Mouse (Mus musculus) megakaryocyte-erythroid progenitor cell, adult 5-6 weeks (primary cell): ENCODE data around the gene Skiv2l. TPM values are rescaled to one million over a fixed set of nuclear protein-coding genes. Genes with fewer than 3 reads are reported as not detected.

ENCODE experiments used
- ATAC-seq: replicated peaks from 2 replicates; pipeline ENCODE4 v1.8.0; 2016; ENCODE audit warnings: mild to moderate bottlenecking, inconsistent platforms; ENCODE audit not compliant: severe bottlenecking, poor library complexity, low FRiP score, low TSS enrichment
- total RNA-seq, 2 experiments: library from RNA; stranded (forward) in 1 of 2; stranded (reverse) in 1 of 2; fragments of 200-1000, 215-1000 nt in 1 of 2; fragments of >200 nt in 1 of 2; fragmentation: Nextera tagmentation in 1 of 2; gene quantifications; 2 replicates each; pipeline ENCODE4 v1.2.3; 2014 to 2017

Gene Skiv2l
- total RNA-seq, 2 experiments from 2014 or later: 21.0 to 64.6 TPM

DNA sequence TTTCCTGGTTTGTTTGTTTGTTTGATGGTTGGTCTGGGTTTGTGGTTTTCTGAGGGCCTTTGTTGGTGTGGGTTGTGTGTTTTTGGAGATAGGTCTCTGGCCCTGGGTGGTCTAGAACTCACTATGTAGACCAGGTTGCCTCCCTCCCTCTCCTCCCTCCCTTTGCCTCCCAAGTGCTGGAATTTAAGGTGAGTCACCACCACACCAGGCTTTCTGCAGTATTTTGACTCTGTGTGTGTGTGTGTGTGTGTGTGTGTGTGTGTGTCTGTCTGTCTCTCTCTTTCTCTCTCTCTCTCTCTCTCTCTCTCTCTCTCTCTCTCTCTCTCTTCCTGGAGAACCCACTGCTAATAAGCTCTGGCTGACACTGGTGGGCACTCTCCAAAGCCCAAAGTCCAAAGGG is 31.2 kb upstream of the Skiv2l start:
- ATAC-seq: no peak

GRCm38 (mm10) chr17:34879336-34879879 is 29.4 kb upstream of the Skiv2l start, which contains the start of gene Zbtb12:
Zbtb12 (plus strand) TSS chr17:34879483.
- ATAC-seq: no peak

GRCm38 (mm10) chr17:34874321-34874720 is 24.3 kb upstream of the Skiv2l start:
- no peak for ATAC-seq

- no peak for ATAC-seq
These were observed 16.0 kb upstream of the Skiv2l start for GRCm38 (mm10) chr17:34865981-34866380.

DNA sequence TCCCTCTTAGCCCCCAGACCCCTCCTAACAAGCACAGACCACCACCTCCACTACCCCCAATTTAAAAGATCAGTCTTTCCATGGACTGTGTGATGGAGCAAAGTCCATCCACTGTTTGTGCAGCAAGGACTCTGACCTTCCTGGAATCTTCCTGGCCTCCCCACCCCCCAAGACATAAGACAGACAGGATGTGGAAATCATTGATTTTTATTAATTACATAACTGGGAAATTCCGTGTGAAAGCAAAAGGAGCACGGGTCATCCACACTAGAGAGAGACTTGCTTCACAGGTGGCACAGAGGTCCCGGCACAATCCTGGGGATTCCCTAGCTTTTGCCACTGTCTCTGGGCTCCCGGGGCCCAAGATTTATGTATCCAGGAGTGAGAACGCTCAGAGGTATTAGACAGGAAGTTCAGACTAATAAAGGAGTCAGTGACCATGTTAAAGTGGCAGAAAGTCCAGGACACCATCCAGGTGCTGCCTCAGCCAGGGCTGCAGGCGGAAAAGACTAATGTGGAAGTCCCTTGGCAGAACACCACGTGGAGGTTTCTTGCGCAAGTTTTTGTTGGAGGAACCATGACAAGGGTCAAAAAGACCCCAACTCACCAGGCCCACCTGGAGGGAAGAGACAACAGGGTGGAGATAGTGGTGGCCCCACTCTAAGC is 12.5 kb upstream of the Skiv2l start, which contains the start of gene Cfb:
TSS of gene Cfb (minus strand) at position 103 of the 666 bp plus-strand sequence.
- no peak for ATAC-seq

GRCm38 (mm10) chr17:34861704-34862415 is 11.8 kb upstream of the Skiv2l start:
- no peak for ATAC-seq

GRCm38 (mm10) chr17:34860514-34860913 is 10.5 kb upstream of the Skiv2l start:
- no peak for ATAC-seq

- ATAC-seq: no peak
These were observed 8.7 kb upstream of the Skiv2l start for GRCm38 (mm10) chr17:34858670-34859069.

GRCm38 (mm10) chr17:34855825-34856224 is 5.8 kb upstream of the Skiv2l start:
- ATAC-seq: peak; percentile 42; the same call in 1 of the 2 replicates

DNA sequence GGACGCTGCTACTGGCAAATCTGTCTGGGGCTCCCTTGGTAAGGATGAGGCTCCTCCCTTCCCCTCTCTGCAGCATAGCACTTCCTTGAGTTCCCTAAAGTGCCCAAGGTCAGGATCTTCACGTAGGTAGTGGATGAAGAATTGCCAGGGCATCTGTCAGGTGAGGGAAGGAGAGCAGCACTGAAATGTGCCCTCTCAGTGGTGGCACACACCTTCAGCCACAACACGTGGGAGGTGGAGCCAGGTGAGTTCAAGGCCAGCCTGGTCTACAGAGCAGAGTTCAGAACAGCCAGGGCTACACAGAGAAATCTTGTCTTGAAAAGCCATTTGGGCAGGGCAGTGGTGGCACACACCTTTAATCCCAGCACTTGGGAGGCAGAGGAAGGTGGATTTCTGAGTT is 4.8 kb upstream of the Skiv2l start:
- no peak for ATAC-seq

GRCm38 (mm10) chr17:34853511-34853910 is 3.5 kb upstream of the Skiv2l start:
- ATAC-seq: no peak

- peak; percentile 5; the same call in 1 of the 2 replicates for ATAC-seq
These were observed 611 bp upstream of the Skiv2l start for GRCm38 (mm10) chr17:34850517-34851125.

- no peak for ATAC-seq
These were observed 2.4 kb downstream of the Skiv2l start for GRCm38 (mm10) chr17:34847615-34848014.

DNA sequence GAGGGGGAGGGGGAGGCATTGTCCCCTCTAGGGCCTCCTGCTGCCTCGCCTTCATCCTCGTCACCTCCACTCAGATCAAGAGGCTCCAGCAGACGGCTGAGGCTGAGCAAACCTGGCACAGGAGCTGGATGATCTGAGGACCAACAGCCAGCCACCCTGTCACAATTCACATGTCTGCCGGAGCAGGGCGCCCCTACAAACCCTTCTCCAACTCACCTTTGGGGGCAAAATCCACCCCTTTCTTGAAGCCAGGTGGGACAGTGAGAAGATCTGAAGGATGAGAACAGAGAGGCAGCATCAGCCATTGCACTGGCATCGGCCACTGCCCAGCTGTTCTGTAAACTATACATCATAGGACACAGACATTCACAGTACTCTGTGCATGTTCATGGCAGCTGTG is 2.8 kb downstream of the Skiv2l start:
- no peak for ATAC-seq

- no peak for ATAC-seq
These were observed 5.1 kb downstream of the Skiv2l start for GRCm38 (mm10) chr17:34844884-34845283.

DNA sequence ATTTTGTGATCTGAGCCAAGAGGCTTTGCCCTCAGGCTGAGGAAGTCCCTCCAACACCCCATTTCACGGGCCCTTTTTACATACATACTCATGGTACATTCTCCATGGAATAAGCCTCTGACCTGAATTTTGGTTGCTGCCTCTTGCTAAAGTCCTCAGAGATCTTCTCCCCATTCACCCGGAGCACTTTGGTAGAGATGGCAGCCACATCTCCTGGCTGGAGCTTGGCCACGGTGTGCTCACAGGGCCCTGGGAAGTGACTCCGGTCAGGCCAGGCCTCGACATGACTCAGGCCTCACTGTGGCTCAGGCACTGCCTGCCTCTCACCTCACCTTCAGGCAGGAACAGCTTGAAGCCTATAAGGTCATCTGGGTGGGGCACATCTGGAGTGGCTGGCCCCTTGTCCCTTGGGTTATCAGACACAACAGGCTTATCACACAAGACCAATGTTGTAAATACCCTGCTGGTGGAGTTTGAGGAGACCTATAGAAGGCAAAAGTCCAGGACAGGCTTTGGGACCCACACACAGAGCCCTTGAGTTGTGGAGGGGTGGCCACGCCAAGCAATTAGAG is 9.2 kb downstream of the Skiv2l start:
- no peak for ATAC-seq

DNA sequence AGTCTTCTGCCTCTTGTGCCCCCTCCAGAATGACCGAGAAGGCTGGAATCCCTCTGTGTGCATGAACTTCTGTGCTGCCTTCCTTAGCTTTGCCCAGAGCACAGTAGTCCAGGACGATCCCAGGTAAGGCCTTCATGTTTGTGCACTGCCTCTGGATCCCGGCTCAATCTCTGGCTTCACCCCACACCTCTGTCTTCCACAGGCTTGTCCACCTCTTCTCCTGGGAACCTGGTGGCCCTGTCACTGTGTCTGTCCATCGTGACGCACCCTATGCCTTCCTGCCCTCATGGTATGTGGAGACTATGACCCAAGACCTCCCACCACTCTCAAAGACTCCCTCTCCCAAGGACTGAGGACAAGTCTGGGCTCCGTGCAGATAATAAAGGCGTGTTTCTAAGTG is 11.2 kb downstream of the Skiv2l start:
- ATAC-seq: no peak

GRCm38 (mm10) chr17:34837464-34838324 is 12.3 kb downstream of the Skiv2l start:
- ATAC-seq: no peak

- ATAC-seq: peak; percentile 96
These were observed 13.2 kb downstream of the Skiv2l start, which contains the start of the genes Stk19 and Dxo for GRCm38 (mm10) chr17:34836856-34837221. Stk19 (minus strand) TSS chr17:34836945. Dxo (plus strand) TSS chr17:34837019.
